9 mouse cellular contexts compared by ENCODE assay signal in genomic region chr11:33170489-33170888, GRCm38 (mm10). TPM values are rescaled to one million over a fixed set of nuclear protein-coding genes. Genes with fewer than 3 reads are reported as not detected.
DNase-seq lines count a peak whose midpoint lies in the region; ATAC-seq and TF ChIP-seq lines count a peak whose summit lies in the region.
"Had no signal": no experiment of that assay in that cellular context is flagged by ENCODE, and none has a peak within 500 bp of the region (broad histone marks: within the 10 kb centered on the region; RNA-seq: fewer than 3 reads in every experiment).

No protein-coding gene starts in this region.

- TF ChIP-seq CTCF in kidney, adult 2 months (conservative IDR thresholded peaks at IDR 0.05; ENCODE audit: insufficient read depth, insufficient read length, low read depth, low read length), result peak; percentile 79
- TF ChIP-seq CTCF in E14TG2a.4 (conservative IDR thresholded peaks at IDR 0.05; ENCODE audit: low read length), result peak; percentile 85

- H3K9me3 ChIP-seq in kidney, embryonic 15.5 days (replicated peaks), result no peaks in the 10 kb centered on the region
- H3K9me3 ChIP-seq in E14TG2a.4 (ENCODE audit: low read length), result no peaks in the 10 kb centered on the region
- H3K9me3 ChIP-seq in embryonic facial prominence, embryonic 10.5 days, result no peaks in the 10 kb centered on the region

- H3K4me2 ChIP-seq in kidney, embryonic 15.5 days, result no peak overlapping the region

- H3K27me3 ChIP-seq in kidney, adult 2 months (replicated peaks; ENCODE audit: control insufficient read depth, insufficient read depth, low read length), result no peaks in the 10 kb centered on the region
- H3K27me3 ChIP-seq in kidney, embryonic 15.5 days, result peaks cover 24% of the 10 kb centered on the region
- H3K27me3 ChIP-seq in E14TG2a.4 (ENCODE audit: insufficient read depth, low read length), result peaks cover 15% of the 10 kb centered on the region
- H3K27me3 ChIP-seq in embryonic facial prominence, embryonic 10.5 days (replicated peaks; ENCODE audit: low read depth, poor library complexity, severe bottlenecking), result peaks cover 15% of the 10 kb centered on the region

- no peak for ATAC-seq in kidney, embryonic 15.5 days (replicated peaks; ENCODE audit: low FRiP score)
- ATAC-seq in neutrophil, adult 5-6 weeks (ENCODE audit: extremely low read depth, insufficient number of reproducible peaks, low FRiP score, poor library complexity, severe bottlenecking), result 0 out of 2 replicates have a peak, but pooled peaks have one; percentile 48
- ATAC-seq in erythroid progenitor cell, adult 5-6 weeks (replicated peaks; ENCODE audit: low FRiP score, poor library complexity, severe bottlenecking), result no peak

- no peaks in the 10 kb centered on the region for H3K36me3 ChIP-seq in kidney, adult 2 months (ENCODE audit: control insufficient read depth, insufficient read depth, low read length)
- H3K36me3 ChIP-seq in kidney, embryonic 15.5 days, result no peaks in the 10 kb centered on the region
- no peaks in the 10 kb centered on the region for H3K36me3 ChIP-seq in E14TG2a.4 (ENCODE audit: insufficient read depth, low read length)
- no peaks in the 10 kb centered on the region for H3K36me3 ChIP-seq in embryonic facial prominence, embryonic 10.5 days (replicated peaks)

- H3K4me1 ChIP-seq in kidney, adult 2 months (ENCODE audit: control insufficient read depth, insufficient read depth, low read length), result no peaks in the 10 kb centered on the region
- H3K4me1 ChIP-seq in kidney, embryonic 15.5 days, result no peaks in the 10 kb centered on the region
- H3K4me1 ChIP-seq in E14TG2a.4 (replicated peaks; ENCODE audit: low read depth, low read length), result peaks cover 8% of the 10 kb centered on the region
- no peaks in the 10 kb centered on the region for H3K4me1 ChIP-seq in embryonic facial prominence, embryonic 10.5 days

- 10% methylated on average over 9 of the region's 9 CpGs for WGBS in kidney, adult 2 months
- 13% methylated on average over 9 of the region's 9 CpGs for WGBS in kidney, embryonic 15.5 days
- WGBS in embryonic facial prominence, embryonic 10.5 days, result 18% methylated on average over 9 of the region's 9 CpGs

- no peak for TF ChIP-seq POLR2A in kidney, adult 2 months (IDR thresholded peaks at IDR 0.05; ENCODE audit: low read depth, low read length)

- H3K4me3 ChIP-seq in kidney, adult 2 months (ENCODE audit: insufficient read depth, low read depth, low read length), result no peak overlapping the region
- H3K4me3 ChIP-seq in kidney, embryonic 15.5 days (replicated peaks), result no peak overlapping the region
- no peak overlapping the region for H3K4me3 ChIP-seq in E14TG2a.4 (replicated peaks; ENCODE audit: low read length)
- H3K4me3 ChIP-seq in embryonic facial prominence, embryonic 10.5 days, result no peak overlapping the region

- peak; percentile 50 for DNase-seq in kidney, adult 2 months
- DNase-seq in adrenal gland, adult 2 months, result peak; percentile 57
- DNase-seq in embryonic facial prominence, embryonic 10.5 days (ENCODE audit: low spot score), result peak; percentile 63
- peak; percentile 18 to 31 for DNase-seq in layer of hippocampus, postnatal 36 days

- no peak overlapping the region for H3K27ac ChIP-seq in kidney, adult 2 months (ENCODE audit: insufficient read depth, low read depth, low read length)
- no peak overlapping the region for H3K27ac ChIP-seq in kidney, embryonic 15.5 days
- H3K27ac ChIP-seq in embryonic facial prominence, embryonic 10.5 days (replicated peaks), result no peak overlapping the region

- H3K9ac ChIP-seq in kidney, embryonic 15.5 days, result no peak overlapping the region

RNA-seq across cellular contexts. Expression of gene Npm1, which starts 7.5 kb away (rescaled TPM):
- 77.9 and 98.2 TPM in 2 replicates for polyA plus RNA-seq in kidney, adult 2 months (2012; rRNA removed)
- 1,128 and 1,268 TPM in 2 replicates for polyA plus RNA-seq in kidney, embryonic 15.5 days (2015; fragmentation: Nextera tagmentation; extraction: Ambion mirVana)
- 100 to 1,000 TPM; 276 to 325 TPM for total RNA-seq in adrenal gland, adult 2 months (2021)
- 6.8 and 9.0 TPM in 2 replicates for polyA plus RNA-seq in adrenal gland, adult 2 months (2012; rRNA removed)
- 1,564 and 1,604 TPM in 2 replicates for polyA plus RNA-seq in embryonic facial prominence, embryonic 10.5 days (2016; fragmentation: Nextera tagmentation; extraction: Ambion mirVana)
- total RNA-seq in layer of hippocampus, postnatal 36 days (2021), result 100 to 1,000 TPM; 178 to 185 TPM
- 597 and 613 TPM in 2 replicates for total RNA-seq in neutrophil, adult 5-6 weeks (2017)
- total RNA-seq in erythroid progenitor cell, adult 5-6 weeks (2015; ENCODE audit: low replicate concordance), result 400 and 410 TPM in 2 replicates
- total RNA-seq in erythroid progenitor cell, adult 5-6 weeks (2017; ENCODE audit: low replicate concordance), result 381 and 412 TPM in 2 replicates

RNA-seq across cellular contexts. Expression of gene Fgf18, which starts 23.3 kb away (rescaled TPM):
- 0.50 and 0.52 TPM in 2 replicates for polyA plus RNA-seq in kidney, adult 2 months (2012; rRNA removed)
- polyA plus RNA-seq in kidney, embryonic 15.5 days (2015; fragmentation: Nextera tagmentation; extraction: Ambion mirVana), result 2.5 and 4.3 TPM in 2 replicates
- total RNA-seq in adrenal gland, adult 2 months (2021), result 1 to 10 TPM; 2.4 to 2.5 TPM
- 0.36 and 0.87 TPM in 2 replicates for polyA plus RNA-seq in adrenal gland, adult 2 months (2012; rRNA removed)
- polyA plus RNA-seq in embryonic facial prominence, embryonic 10.5 days (2016; fragmentation: Nextera tagmentation; extraction: Ambion mirVana), result 2.8 and 3.4 TPM in 2 replicates
- total RNA-seq in layer of hippocampus, postnatal 36 days (2021), result 1 to 10 TPM; 2.4 to 2.9 TPM
- total RNA-seq in neutrophil, adult 5-6 weeks (2017), result not detected in 2 replicates
- not detected in 2 replicates for total RNA-seq in erythroid progenitor cell, adult 5-6 weeks (2015; ENCODE audit: low replicate concordance)
- 0.51 TPM in 1 of 2 replicates, not detected in the other for total RNA-seq in erythroid progenitor cell, adult 5-6 weeks (2017; ENCODE audit: low replicate concordance)

RNA-seq across cellular contexts. Expression of gene Tlx3, which starts 32.9 kb away (rescaled TPM):
- not detected in 2 replicates for polyA plus RNA-seq in kidney, adult 2 months (2012; rRNA removed)
- 0.30 TPM in 1 of 2 replicates, not detected in the other for polyA plus RNA-seq in kidney, embryonic 15.5 days (2015; fragmentation: Nextera tagmentation; extraction: Ambion mirVana)
- total RNA-seq in adrenal gland, adult 2 months (2021), result under 1 TPM in 1 of 2 experiments, not detected in 1; 0.38 TPM
- polyA plus RNA-seq in adrenal gland, adult 2 months (2012; rRNA removed), result 0.23 and 0.51 TPM in 2 replicates
- 5.0 TPM in 2 replicates for polyA plus RNA-seq in embryonic facial prominence, embryonic 10.5 days (2016; fragmentation: Nextera tagmentation; extraction: Ambion mirVana)
- total RNA-seq in layer of hippocampus, postnatal 36 days (2021), result not detected
- total RNA-seq in neutrophil, adult 5-6 weeks (2017), result not detected in 2 replicates
- total RNA-seq in erythroid progenitor cell, adult 5-6 weeks (2015; ENCODE audit: low replicate concordance), result not detected in 2 replicates
- not detected in 2 replicates for total RNA-seq in erythroid progenitor cell, adult 5-6 weeks (2017; ENCODE audit: low replicate concordance)
- polyA plus RNA-seq: liver, embryonic 16.5 days had no signal
